Mouse (Mus musculus): ENCODE data around the gene Taf9b. TPM values are rescaled to one million over a fixed set of nuclear protein-coding genes. Genes with fewer than 3 reads are reported as not detected.

The Taf9b gene
- polyA plus RNA-seq, 1 experiment from 2014 or later = 18.6 TPM

DNA sequence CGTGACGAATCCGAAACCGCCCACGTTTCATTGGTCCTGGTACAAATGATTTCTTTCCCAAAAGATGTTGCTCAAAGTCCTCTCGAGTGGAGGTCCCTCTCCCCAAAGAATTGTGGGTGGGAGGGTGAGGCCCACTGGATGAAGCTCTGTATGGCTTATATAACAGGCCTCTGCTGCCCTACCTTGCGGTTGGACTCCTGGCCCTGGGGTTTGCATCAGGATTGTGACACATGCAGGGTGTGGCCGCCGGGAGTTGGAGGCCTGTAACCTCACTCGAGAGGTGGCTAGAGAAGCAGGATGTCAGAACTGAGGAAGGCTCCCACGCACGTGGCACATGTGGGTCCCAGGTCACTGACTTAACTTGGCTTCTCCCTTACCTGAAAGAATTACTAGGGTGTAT is 33.2 kb downstream of the Taf9b start:
- no peaks in the 10 kb centered on the region for H3K27me3 ChIP-seq (ENCODE audit: control insufficient read depth, insufficient read depth, low read length)
- ATAC-seq (ENCODE audit: low FRiP score) (no peak), DNase-seq (ENCODE audit: low spot score) (no peak)
- H3K4me2 ChIP-seq (replicated peaks; ENCODE audit: low read depth, low read length) = peak overlapping the region; percentile 54
- peak overlapping the region; percentile 54 for H3K4me3 ChIP-seq (ENCODE audit: low read depth, low read length)
- H3K9me3 ChIP-seq (ENCODE audit: control insufficient read depth, low read length) = no peaks in the 10 kb centered on the region
- H3K4me1 ChIP-seq (replicated peaks; ENCODE audit: control insufficient read depth, insufficient read depth, low read length) = no peaks in the 10 kb centered on the region
- 20% methylated on average over 12 of the region's 12 CpGs for WGBS
- H3K27ac ChIP-seq (ENCODE audit: low read depth, low read length) = no peak overlapping the region
- H3K36me3 ChIP-seq (ENCODE audit: control insufficient read depth, insufficient read depth, low read length) = no peaks in the 10 kb centered on the region
- peak overlapping the region; percentile 57 for H3K9ac ChIP-seq (ENCODE audit: low read depth, low read length)

DNA sequence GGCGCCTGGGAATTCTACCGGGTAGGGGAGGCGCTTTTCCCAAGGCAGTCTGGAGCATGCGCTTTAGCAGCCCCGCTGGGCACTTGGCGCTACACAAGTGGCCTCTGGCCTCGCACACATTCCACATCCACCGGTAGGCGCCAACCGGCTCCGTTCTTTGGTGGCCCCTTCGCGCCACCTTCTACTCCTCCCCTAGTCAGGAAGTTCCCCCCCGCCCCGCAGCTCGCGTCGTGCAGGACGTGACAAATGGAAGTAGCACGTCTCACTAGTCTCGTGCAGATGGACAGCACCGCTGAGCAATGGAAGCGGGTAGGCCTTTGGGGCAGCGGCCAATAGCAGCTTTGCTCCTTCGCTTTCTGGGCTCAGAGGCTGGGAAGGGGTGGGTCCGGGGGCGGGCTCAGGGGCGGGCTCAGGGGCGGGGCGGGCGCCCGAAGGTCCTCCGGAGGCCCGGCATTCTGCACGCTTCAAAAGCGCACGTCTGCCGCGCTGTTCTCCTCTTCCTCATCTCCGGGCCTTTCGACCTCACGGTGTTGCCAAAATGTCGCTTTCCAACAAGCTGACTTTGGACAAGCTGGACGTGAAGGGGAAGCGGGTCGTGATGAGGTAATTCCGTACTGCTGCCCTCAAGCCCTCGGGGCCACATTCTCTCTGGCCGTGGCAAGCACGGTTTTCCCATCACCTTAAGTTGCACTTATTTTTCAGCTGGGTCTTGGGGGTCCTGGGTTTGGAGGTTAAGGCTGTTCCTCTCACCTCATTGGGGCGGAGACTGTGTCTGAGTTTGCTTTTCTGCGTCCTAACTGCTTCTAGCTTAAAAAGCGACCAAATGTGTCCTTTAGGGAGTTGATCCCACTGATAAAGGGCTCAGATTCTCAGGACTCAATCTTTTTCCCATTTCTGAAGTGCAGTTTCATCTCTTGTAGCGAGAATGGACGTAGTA is 34.0 kb downstream of the Taf9b start, which contains the start of gene Pgk1:
Gene Pgk1 (plus strand): TSS at position 388 of the 937 bp plus-strand sequence.
- ATAC-seq (ENCODE audit: low FRiP score) (peak; percentile 98), DNase-seq (ENCODE audit: low spot score) (peak; percentile 89)
- H3K9me3 ChIP-seq (ENCODE audit: control insufficient read depth, low read length) = no peaks in the 10 kb centered on the region
- WGBS = 14% methylated on average over 48 of the region's 55 CpGs
- peak within 1 kb of the TSS; percentile 54 for H3K4me3 ChIP-seq (ENCODE audit: low read depth, low read length)
- H3K27ac ChIP-seq (ENCODE audit: low read depth, low read length) = peak within 1 kb of the TSS; percentile 74
- H3K4me1 ChIP-seq (replicated peaks; ENCODE audit: control insufficient read depth, insufficient read depth, low read length) = no peaks in the 10 kb centered on the region
- H3K9ac ChIP-seq (ENCODE audit: low read depth, low read length) = peak within 1 kb of the TSS; percentile 57
- H3K36me3 ChIP-seq (ENCODE audit: control insufficient read depth, insufficient read depth, low read length) = no peaks in the 10 kb centered on the region
- H3K27me3 ChIP-seq (ENCODE audit: control insufficient read depth, insufficient read depth, low read length) = no peaks in the 10 kb centered on the region
- H3K4me2 ChIP-seq (replicated peaks; ENCODE audit: low read depth, low read length) = peak within 1 kb of the TSS; percentile 54

GRCm38 (mm10) chrX:106185706-106186105 is 35.3 kb downstream of the Taf9b start:
- Histone ChIP-seq H3K4me2 (replicated peaks; ENCODE audit: low read depth, low read length) (no peak overlapping the region), H3K9me3 (ENCODE audit: control insufficient read depth, low read length) (no peaks in the 10 kb centered on the region), H3K36me3 (ENCODE audit: control insufficient read depth, insufficient read depth, low read length) (no peaks in the 10 kb centered on the region), H3K4me1 (replicated peaks; ENCODE audit: control insufficient read depth, insufficient read depth, low read length) (no peaks in the 10 kb centered on the region), H3K27ac (ENCODE audit: low read depth, low read length) (peak overlapping the region; percentile 74), H3K4me3 (ENCODE audit: low read depth, low read length) (no peak overlapping the region), H3K27me3 (ENCODE audit: control insufficient read depth, insufficient read depth, low read length) (no peaks in the 10 kb centered on the region), H3K9ac (ENCODE audit: low read depth, low read length) (no peak overlapping the region)
- DNase-seq (ENCODE audit: low spot score) = peak; percentile 44
- ATAC-seq (ENCODE audit: low FRiP score) = no peak; the same call in 1 of the 2 replicates
- WGBS = 24% methylated on average over 5 of the region's 5 CpGs

- Histone ChIP-seq H3K27me3 (ENCODE audit: control insufficient read depth, insufficient read depth, low read length) (no peaks in the 10 kb centered on the region), H3K9ac (ENCODE audit: low read depth, low read length) (no peak overlapping the region), H3K4me2 (replicated peaks; ENCODE audit: low read depth, low read length) (no peak overlapping the region), H3K4me3 (ENCODE audit: low read depth, low read length) (no peak overlapping the region), H3K36me3 (ENCODE audit: control insufficient read depth, insufficient read depth, low read length) (no peaks in the 10 kb centered on the region), H3K4me1 (replicated peaks; ENCODE audit: control insufficient read depth, insufficient read depth, low read length) (no peaks in the 10 kb centered on the region), H3K9me3 (ENCODE audit: control insufficient read depth, low read length) (no peaks in the 10 kb centered on the region), H3K27ac (ENCODE audit: low read depth, low read length) (no peak overlapping the region)
- WGBS = 31% methylated on average over 4 of the region's 4 CpGs
- ATAC-seq (ENCODE audit: low FRiP score) (no peak), DNase-seq (ENCODE audit: low spot score) (no peak)
Measured at GRCm38 (mm10) chrX:106184279-106184678, 36.7 kb downstream of the Taf9b start.

GRCm38 (mm10) chrX:106176331-106176730 is 44.6 kb downstream of the Taf9b start:
- no peak overlapping the region for H3K4me2 ChIP-seq (replicated peaks; ENCODE audit: low read depth, low read length)
- H3K4me3 ChIP-seq (ENCODE audit: low read depth, low read length) = no peak overlapping the region
- no peak overlapping the region for H3K9ac ChIP-seq (ENCODE audit: low read depth, low read length)
- no peak for ATAC-seq (ENCODE audit: low FRiP score)
- H3K27ac ChIP-seq (ENCODE audit: low read depth, low read length) = no peak overlapping the region
- 52% methylated on average over 9 of the region's 9 CpGs for WGBS
- H3K36me3 ChIP-seq (ENCODE audit: control insufficient read depth, insufficient read depth, low read length) = no peaks in the 10 kb centered on the region
- no peaks in the 10 kb centered on the region for H3K27me3 ChIP-seq (ENCODE audit: control insufficient read depth, insufficient read depth, low read length)
- no peak for DNase-seq (ENCODE audit: low spot score)
- H3K4me1 ChIP-seq (replicated peaks; ENCODE audit: control insufficient read depth, insufficient read depth, low read length) = no peaks in the 10 kb centered on the region
- H3K9me3 ChIP-seq (ENCODE audit: control insufficient read depth, low read length) = no peaks in the 10 kb centered on the region

DNA sequence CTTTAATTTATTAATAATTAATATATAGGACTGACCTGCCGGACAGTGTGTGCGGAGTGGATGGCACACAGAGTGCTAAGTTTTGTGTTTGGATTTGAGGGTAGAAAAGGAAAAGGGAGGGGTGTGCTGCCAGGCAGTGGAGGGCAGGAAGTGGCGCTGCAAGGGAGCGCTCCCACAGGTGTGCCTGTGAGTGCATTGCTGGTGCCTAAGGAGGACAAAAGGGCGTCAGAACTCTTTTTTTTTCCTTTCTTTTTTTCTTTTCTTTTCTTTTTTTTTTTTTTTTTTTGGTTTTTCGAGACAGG is 49.2 kb downstream of the Taf9b start:
- peak overlapping the region; percentile 32; the same call in 1 of the 2 replicates for H3K4me2 ChIP-seq (replicated peaks; ENCODE audit: low read depth, low read length)
- no peaks in the 10 kb centered on the region for H3K4me1 ChIP-seq (replicated peaks; ENCODE audit: control insufficient read depth, insufficient read depth, low read length)
- H3K36me3 ChIP-seq (ENCODE audit: control insufficient read depth, insufficient read depth, low read length) = no peaks in the 10 kb centered on the region
- 58% methylated on average over 6 of the region's 6 CpGs for whole genome bisulfite sequencing
- no peak overlapping the region for H3K27ac ChIP-seq (ENCODE audit: low read depth, low read length)
- ATAC-seq (ENCODE audit: low FRiP score) (no peak; the same call in 1 of the 2 replicates), DNase-seq (ENCODE audit: low spot score) (no peak)
- H3K27me3 ChIP-seq (ENCODE audit: control insufficient read depth, insufficient read depth, low read length) = no peaks in the 10 kb centered on the region
- no peak overlapping the region for H3K9ac ChIP-seq (ENCODE audit: low read depth, low read length)
- 0 out of 2 replicates have a peak overlapping the region, but pooled peaks have one; percentile 12 for H3K4me3 ChIP-seq (ENCODE audit: low read depth, low read length)
- H3K9me3 ChIP-seq (ENCODE audit: control insufficient read depth, low read length) = no peaks in the 10 kb centered on the region

DNA sequence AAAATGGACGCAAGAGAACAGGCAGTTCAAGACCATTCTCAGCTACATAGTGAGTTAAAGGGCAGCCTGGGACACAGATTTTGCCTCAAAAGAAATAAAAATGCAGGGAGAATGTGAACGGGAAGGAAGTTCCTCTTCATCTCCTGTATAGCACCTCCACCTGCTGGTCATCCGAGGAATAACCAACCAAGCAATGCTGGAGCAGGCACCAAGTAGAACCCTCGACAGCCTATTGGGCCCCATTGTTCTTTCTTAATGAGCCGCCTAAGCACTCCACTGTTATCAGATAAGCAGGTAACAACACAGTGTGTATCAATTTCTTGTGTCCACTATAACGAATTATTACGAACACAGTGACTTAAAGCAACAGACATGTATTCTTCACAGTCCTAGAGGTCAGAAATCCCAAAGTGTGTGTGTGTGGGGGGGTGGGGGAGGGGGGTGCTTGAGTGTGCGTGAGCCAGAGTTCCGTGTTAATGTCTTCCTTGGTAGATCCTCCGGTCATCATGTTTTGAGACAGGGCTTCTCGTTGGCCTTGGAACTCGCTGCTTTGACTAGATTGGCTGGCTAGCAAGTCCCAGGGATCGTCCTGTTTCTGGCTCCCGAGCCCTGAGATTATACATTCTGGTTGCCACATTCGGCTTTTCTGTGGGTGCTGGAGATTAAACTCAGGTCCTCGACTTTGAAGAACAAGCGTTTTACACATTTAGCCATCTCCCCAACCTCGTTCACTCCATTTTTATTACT is 49.7 kb downstream of the Taf9b start:
- H3K27ac ChIP-seq (ENCODE audit: low read depth, low read length) = no peak overlapping the region
- H3K9me3 ChIP-seq (ENCODE audit: control insufficient read depth, low read length) = no peaks in the 10 kb centered on the region
- ATAC-seq (ENCODE audit: low FRiP score) = peak; percentile 81; the same call in 1 of the 2 replicates
- WGBS = 29% methylated on average over 18 of the region's 18 CpGs
- no peaks in the 10 kb centered on the region for H3K27me3 ChIP-seq (ENCODE audit: control insufficient read depth, insufficient read depth, low read length)
- peak overlapping the region; percentile 12; the same call in 1 of the 2 replicates for H3K4me3 ChIP-seq (ENCODE audit: low read depth, low read length)
- H3K4me1 ChIP-seq (replicated peaks; ENCODE audit: control insufficient read depth, insufficient read depth, low read length) = no peaks in the 10 kb centered on the region
- H3K36me3 ChIP-seq (ENCODE audit: control insufficient read depth, insufficient read depth, low read length) = no peaks in the 10 kb centered on the region
- peak; percentile 81 for DNase-seq (ENCODE audit: low spot score)
- peak overlapping the region; percentile 32 for H3K4me2 ChIP-seq (replicated peaks; ENCODE audit: low read depth, low read length)
- no peak overlapping the region for H3K9ac ChIP-seq (ENCODE audit: low read depth, low read length)

GRCm38 (mm10) chrX:106165089-106165488 is 55.9 kb downstream of the Taf9b start:
- WGBS = 67% methylated on average over 1 of the region's 1 CpGs
- no peak for ATAC-seq (ENCODE audit: low FRiP score)

More at GRCm38 (mm10) chrX:106165089-106165488, 55.9 kb downstream of the Taf9b start:
- Histone ChIP-seq H3K27ac (ENCODE audit: low read depth, low read length) (no peak overlapping the region), H3K27me3 (ENCODE audit: control insufficient read depth, insufficient read depth, low read length) (no peaks in the 10 kb centered on the region), H3K4me3 (ENCODE audit: low read depth, low read length) (no peak overlapping the region), H3K36me3 (ENCODE audit: control insufficient read depth, insufficient read depth, low read length) (no peaks in the 10 kb centered on the region), H3K9me3 (ENCODE audit: control insufficient read depth, low read length) (no peaks in the 10 kb centered on the region), H3K9ac (ENCODE audit: low read depth, low read length) (no peak overlapping the region), H3K4me2 (replicated peaks; ENCODE audit: low read depth, low read length) (no peak overlapping the region), H3K4me1 (replicated peaks; ENCODE audit: control insufficient read depth, insufficient read depth, low read length) (no peaks in the 10 kb centered on the region)
- DNase-seq (ENCODE audit: low spot score) = no peak

Measured in hindbrain, embryonic 11.5 days (tissue).